Mouse (Mus musculus) intestine, postnatal 0 days (tissue): ENCODE measurements at regions not wholly inside any gene's neighbourhood (a gene's known extent, or its start where the extent isn't known, plus 50 kb on each side); places are given as distances from the start of the nearest gene placed in this dataset.

Experiments
- ATAC-seq: fragments of 200-750 bp; cut with Nextera tagmentation; 2 replicates; pipeline ENCODE4 v1.8.0; 2017; ENCODE audit warnings: mild to moderate bottlenecking, moderate TSS enrichment, moderate library complexity
- H3K27ac ChIP-seq: fragments of 300-500 bp; sonication (generic); 2 replicates; pipeline ENCODE4 v1.5.1; 2014; ENCODE audit warnings: mild to moderate bottlenecking, low read depth, low read length, moderate library complexity
- H3K27me3 ChIP-seq: fragments of 300-500 bp; sonication (generic); replicated peaks from 2 replicates; pipeline ENCODE4 v1.6.1; 2014; ENCODE audit warnings: low read length, mixed read lengths; ENCODE audit not compliant: control insufficient read depth, insufficient read depth
- H3K36me3 ChIP-seq: fragments of 300-500 bp; sonication (generic); 2 replicates; pipeline ENCODE4 v1.6.1; 2014; ENCODE audit warnings: mild to moderate bottlenecking, moderate library complexity; ENCODE audit not compliant: control insufficient read depth, insufficient read depth
- H3K4me1 ChIP-seq: fragments of 300-500 bp; sonication (generic); replicated peaks from 2 replicates; pipeline ENCODE4 v1.6.1; 2014; ENCODE audit warnings: antibody characterized with exemption, low read length, mixed read lengths; ENCODE audit not compliant: control insufficient read depth, insufficient read depth
- H3K4me2 ChIP-seq: fragments of 300-500 bp; sonication (generic); replicated peaks from 2 replicates; pipeline ENCODE4 v1.6.1; 2014; ENCODE audit warnings: low read depth, mild to moderate bottlenecking, moderate library complexity
- H3K4me3 ChIP-seq: fragments of 300-500 bp; sonication (generic); 2 replicates; pipeline ENCODE4 v1.5.1; 2014; ENCODE audit warnings: low read depth, low read length
- H3K9ac ChIP-seq: fragments of 300-500 bp; sonication (generic); 2 replicates; pipeline ENCODE4 v1.6.1; 2014; ENCODE audit warnings: mild to moderate bottlenecking, low read depth, low read length
- H3K9me3 ChIP-seq: fragments of 300-500 bp; sonication (generic); 2 replicates; pipeline ENCODE4 v1.6.1; 2016; ENCODE audit warnings: mixed run types; ENCODE audit not compliant: control insufficient read depth
- CTCF ChIP-seq: sonication (generic); IDR thresholded peaks from 2 replicates; pipeline ENCODE4 v1.5.1; 2016; ENCODE audit warnings: low read depth, mild to moderate bottlenecking, control low read depth, antibody characterized with exemption, moderate library complexity
- WGBS: fragments of 180-500 bp; shearing (Covaris S2); extraction: QIAGEN DNeasy Blood & Tissue Kit; methylation state at CpG from one replicate; pipeline ENCODE4 v1.1.7; 2014; 5-methylcytosine and 5-hydroxymethylcytosine counted together

DNA sequence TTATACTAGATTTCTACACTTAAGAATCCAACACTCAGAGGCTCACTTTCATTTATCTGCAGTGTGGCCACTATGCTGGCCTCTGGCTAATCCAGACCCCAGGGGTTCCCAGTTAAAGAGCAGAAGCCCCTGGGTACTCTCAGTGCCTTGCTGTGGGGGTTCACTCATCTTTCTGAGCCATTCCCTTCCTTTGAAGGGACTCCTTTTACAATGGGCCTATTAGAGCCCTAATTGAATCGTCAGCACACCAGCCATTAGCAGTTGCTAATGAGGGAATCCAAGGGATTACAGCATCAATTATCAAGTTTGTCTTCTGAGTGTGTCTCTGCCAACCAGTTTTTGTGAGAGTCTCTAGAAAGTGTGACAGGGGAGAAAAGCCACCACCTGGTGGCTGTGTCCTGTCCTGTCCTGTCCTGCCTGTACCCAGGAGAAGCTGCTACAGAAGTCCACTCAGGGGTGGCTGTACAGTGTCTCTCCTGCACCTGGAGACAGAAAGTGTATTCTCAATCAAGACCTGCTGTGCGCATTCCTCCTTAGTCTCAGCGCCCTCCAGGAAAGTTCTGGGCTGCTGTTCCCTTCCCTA, 188.1 kb downstream of the Emp1 start:
- Histone ChIP-seq H3K36me3 (no peaks in the 10 kb centered on the region), H3K4me1 (no peaks in the 10 kb centered on the region), H3K4me2 (no peak overlapping the region), H3K9ac (no peak overlapping the region), H3K4me3 (no peak overlapping the region), H3K27ac (no peak overlapping the region), H3K27me3 (no peaks in the 10 kb centered on the region), H3K9me3 (no peaks in the 10 kb centered on the region)
- TF ChIP-seq CTCF, result no peak
- no peak for ATAC-seq
- WGBS, result 49% methylated on average over 3 of the region's 3 CpGs

DNA sequence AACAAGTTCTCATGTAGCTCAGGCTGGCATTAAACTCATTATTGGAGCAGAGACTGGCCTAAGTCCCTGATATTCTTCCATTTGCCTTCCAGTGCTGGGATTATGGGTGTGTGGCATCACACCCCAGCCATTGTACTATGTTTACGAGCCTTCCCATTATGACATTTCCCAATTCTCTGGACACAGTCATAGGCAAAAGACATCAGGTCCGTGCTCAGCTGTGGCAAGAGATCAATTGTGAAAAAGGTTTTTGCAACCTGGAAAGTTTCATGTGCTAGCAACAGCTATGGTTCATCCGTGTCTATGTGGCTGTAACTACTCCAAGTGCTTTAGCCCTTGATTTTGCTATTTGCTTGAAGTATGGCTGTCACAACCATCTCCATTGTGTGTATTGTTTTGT, 190.1 kb downstream of the Emp1 start:
- Histone ChIP-seq H3K9ac (no peak overlapping the region), H3K4me1 (no peaks in the 10 kb centered on the region), H3K27me3 (no peaks in the 10 kb centered on the region), H3K36me3 (no peaks in the 10 kb centered on the region), H3K9me3 (no peaks in the 10 kb centered on the region), H3K4me3 (no peak overlapping the region), H3K4me2 (no peak overlapping the region), H3K27ac (no peak overlapping the region)
- WGBS, result 84% methylated on average over 3 of the region's 3 CpGs
- no peak for TF ChIP-seq CTCF
- no peak for ATAC-seq

DNA sequence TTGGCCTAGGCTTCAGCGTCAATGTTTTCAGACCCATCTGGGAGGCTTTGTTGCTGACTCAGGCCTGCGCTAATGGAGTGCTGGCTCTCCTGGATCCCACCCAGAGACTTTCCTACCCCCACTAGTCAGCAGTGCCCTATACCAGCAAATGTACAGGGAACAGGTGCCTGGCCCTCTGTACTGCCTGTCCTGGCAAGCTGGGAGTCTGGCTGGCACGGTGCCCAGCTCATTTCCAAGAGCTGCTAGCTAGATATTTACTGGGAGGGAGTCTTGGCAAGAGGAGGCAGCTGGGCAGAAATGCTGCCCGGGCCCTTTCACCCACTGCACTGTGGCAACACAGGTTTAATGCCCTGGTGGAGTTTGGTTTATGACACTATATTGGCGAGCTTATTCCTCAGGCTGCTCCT, 197.2 kb downstream of the Emp1 start:
- H3K27ac ChIP-seq, result no peak overlapping the region
- peak; percentile 85 for ATAC-seq
- no peak overlapping the region for H3K9ac ChIP-seq
- no peak for TF ChIP-seq CTCF
- 57% methylated on average over 5 of the region's 5 CpGs for WGBS
- H3K4me3 ChIP-seq, result no peak overlapping the region
- H3K4me1 ChIP-seq, result no peaks in the 10 kb centered on the region
- H3K36me3 ChIP-seq, result no peaks in the 10 kb centered on the region
- no peak overlapping the region for H3K4me2 ChIP-seq
- no peaks in the 10 kb centered on the region for H3K27me3 ChIP-seq
- H3K9me3 ChIP-seq, result no peaks in the 10 kb centered on the region

DNA sequence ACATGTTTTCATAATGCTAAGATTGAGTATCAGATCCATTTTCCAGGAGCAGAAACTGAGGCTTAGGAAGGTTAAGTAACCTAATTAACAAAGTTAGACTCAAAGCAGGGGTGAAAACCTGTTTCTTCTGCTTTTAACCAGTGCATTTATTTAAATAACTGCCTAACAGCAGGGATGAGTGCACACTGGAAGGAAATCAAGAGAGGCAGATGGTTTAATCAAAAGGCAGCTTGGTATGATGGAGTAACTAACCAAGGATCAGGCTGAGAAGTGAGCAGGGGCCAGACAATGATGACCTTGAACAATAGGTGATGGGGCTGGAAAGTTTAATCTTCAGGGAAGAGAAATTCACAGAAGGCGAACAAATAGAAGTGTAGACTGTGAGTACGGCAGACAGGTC, 199.9 kb downstream of the Emp1 start:
- Histone ChIP-seq H3K9ac (no peak overlapping the region), H3K4me2 (no peak overlapping the region), H3K27me3 (no peaks in the 10 kb centered on the region), H3K27ac (no peak overlapping the region), H3K9me3 (no peaks in the 10 kb centered on the region), H3K36me3 (no peaks in the 10 kb centered on the region), H3K4me3 (no peak overlapping the region), H3K4me1 (no peaks in the 10 kb centered on the region)
- ATAC-seq, result no peak
- no peak for TF ChIP-seq CTCF
- 82% methylated on average over 2 of the region's 2 CpGs for WGBS

DNA sequence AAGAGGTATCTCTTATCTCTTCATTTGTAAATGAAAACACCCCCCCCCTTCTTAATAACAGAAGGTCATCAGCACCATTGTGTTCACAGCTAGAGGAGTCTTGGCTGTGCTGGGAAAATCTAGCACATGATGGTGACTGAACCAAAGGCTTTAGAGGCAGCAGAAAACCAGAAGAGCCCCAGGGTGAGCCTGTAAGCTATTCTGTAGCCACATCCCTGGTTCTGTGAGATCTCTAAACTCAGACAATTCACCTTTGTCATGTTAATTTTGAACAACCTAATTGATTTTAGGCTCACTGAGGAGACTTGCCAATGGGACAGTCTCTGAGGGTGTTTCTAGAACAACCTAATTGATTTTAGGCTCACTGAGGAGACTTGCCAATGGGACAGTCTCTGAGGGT, 201.4 kb downstream of the Emp1 start:
- H3K27me3 ChIP-seq, result no peaks in the 10 kb centered on the region
- H3K27ac ChIP-seq, result no peak overlapping the region
- H3K4me2 ChIP-seq, result no peak overlapping the region
- H3K4me1 ChIP-seq, result no peaks in the 10 kb centered on the region
- no peak overlapping the region for H3K4me3 ChIP-seq
- no peak for ATAC-seq
- TF ChIP-seq CTCF, result no peak
- no peaks in the 10 kb centered on the region for H3K9me3 ChIP-seq
- no peaks in the 10 kb centered on the region for H3K36me3 ChIP-seq
- no peak overlapping the region for H3K9ac ChIP-seq

DNA sequence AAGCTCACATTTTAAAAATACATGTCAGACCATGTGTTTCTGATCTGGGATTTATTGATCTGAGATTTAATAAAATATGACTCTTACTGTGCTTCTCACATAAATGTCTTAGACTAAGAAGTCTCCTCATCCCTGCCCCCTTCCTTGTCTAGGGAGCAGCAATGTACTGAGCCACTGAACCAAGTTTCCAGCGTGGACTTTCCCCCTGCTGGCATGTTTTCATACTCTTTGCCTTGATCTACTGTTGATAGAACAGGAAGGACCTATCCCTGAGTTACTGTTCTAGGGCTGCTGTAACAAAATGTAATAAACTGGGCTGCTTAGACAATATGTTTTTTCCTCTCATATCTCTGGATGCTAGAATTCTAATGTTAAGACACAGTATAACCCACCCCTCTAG, 206.7 kb downstream of the Emp1 start:
- ATAC-seq, result peak; percentile 59; the same call in 1 of the 2 replicates
- Histone ChIP-seq H3K4me1 (no peaks in the 10 kb centered on the region), H3K27ac (no peak overlapping the region), H3K4me3 (no peak overlapping the region), H3K4me2 (no peak overlapping the region), H3K9ac (no peak overlapping the region), H3K36me3 (no peaks in the 10 kb centered on the region), H3K27me3 (no peaks in the 10 kb centered on the region), H3K9me3 (no peaks in the 10 kb centered on the region)
- 54% methylated on average over 1 of the region's 1 CpGs for WGBS
- 0 out of 2 replicates have a peak, but pooled peaks have one; percentile 2 for TF ChIP-seq CTCF

DNA sequence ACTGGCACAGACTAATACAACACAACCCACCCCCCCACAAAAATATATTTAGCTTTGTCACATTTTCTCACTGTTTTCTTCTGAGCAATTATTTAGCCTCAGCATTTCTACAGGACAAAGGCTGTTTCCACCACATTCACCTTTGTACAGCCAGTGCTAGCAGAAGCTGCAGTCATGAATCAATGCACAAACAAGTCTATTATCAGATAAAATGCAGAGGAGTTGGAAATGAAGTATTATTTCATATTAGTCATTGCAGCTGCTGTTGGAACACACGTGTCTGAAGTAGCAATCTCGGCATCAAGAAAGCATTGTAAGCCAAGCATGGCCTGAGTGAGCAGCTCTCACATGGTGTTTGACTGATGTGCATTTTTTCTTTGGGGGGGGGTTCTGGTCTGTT, 212.9 kb downstream of the Emp1 start:
- Histone ChIP-seq H3K9me3 (no peaks in the 10 kb centered on the region), H3K4me1 (no peaks in the 10 kb centered on the region), H3K4me2 (no peak overlapping the region), H3K27me3 (no peaks in the 10 kb centered on the region), H3K27ac (no peak overlapping the region), H3K4me3 (no peak overlapping the region), H3K36me3 (no peaks in the 10 kb centered on the region), H3K9ac (no peak overlapping the region)
- TF ChIP-seq CTCF, result no peak
- 41% methylated on average over 2 of the region's 2 CpGs for WGBS
- ATAC-seq, result peak; percentile 88
